Mouse (Mus musculus) megakaryocyte, embryonic 14.5 days (primary cell): ENCODE measurements around the gene Fam117a. TPM values are rescaled to one million over a fixed set of nuclear protein-coding genes. Genes with fewer than 3 reads are reported as not detected.

Experiments used
- H3K27me3 ChIP-seq: replicated peaks from 2 replicates; pipeline ENCODE3; 2012; ENCODE audit warnings: inconsistent platforms
- H3K36me3 ChIP-seq: replicated peaks from 2 replicates; pipeline ENCODE3; 2012; ENCODE audit warnings: low read length, inconsistent platforms, mixed read lengths
- H3K4me1 ChIP-seq: 2 replicates; pipeline ENCODE4 v1.6.1; 2012; ENCODE audit warnings: inconsistent platforms
- H3K4me3 ChIP-seq: replicated peaks from 2 replicates; pipeline ENCODE3; 2012; ENCODE audit warnings: moderate library complexity, mild to moderate bottlenecking, inconsistent platforms
- H3K9me3 ChIP-seq: 2 replicates; pipeline ENCODE4 v1.6.1; 2012; ENCODE audit warnings: inconsistent platforms
- FLI1 ChIP-seq: IDR thresholded peaks from 2 replicates; pipeline ENCODE4 v1.6.1; 2012; ENCODE audit warnings: low read length, inconsistent platforms, mixed read lengths
- GATA1 ChIP-seq: IDR thresholded peaks from 3 replicates; pipeline ENCODE4 v1.6.1; 2012; ENCODE audit warnings: mixed read lengths, low read length, inconsistent platforms, borderline replicate concordance
- polyA plus RNA-seq: library from polyadenylated mRNA; stranded (reverse); fragments of >175 nt; gene quantifications from 2 replicates; pipeline ENCODE4 v1.2.3, GENCODE M21; 2012; ENCODE audit warnings: low replicate concordance; ENCODE audit not compliant: insufficient read depth

Fam117a gene
- polyA plus RNA-seq, 1 experiment = 42.4 TPM

DNA sequence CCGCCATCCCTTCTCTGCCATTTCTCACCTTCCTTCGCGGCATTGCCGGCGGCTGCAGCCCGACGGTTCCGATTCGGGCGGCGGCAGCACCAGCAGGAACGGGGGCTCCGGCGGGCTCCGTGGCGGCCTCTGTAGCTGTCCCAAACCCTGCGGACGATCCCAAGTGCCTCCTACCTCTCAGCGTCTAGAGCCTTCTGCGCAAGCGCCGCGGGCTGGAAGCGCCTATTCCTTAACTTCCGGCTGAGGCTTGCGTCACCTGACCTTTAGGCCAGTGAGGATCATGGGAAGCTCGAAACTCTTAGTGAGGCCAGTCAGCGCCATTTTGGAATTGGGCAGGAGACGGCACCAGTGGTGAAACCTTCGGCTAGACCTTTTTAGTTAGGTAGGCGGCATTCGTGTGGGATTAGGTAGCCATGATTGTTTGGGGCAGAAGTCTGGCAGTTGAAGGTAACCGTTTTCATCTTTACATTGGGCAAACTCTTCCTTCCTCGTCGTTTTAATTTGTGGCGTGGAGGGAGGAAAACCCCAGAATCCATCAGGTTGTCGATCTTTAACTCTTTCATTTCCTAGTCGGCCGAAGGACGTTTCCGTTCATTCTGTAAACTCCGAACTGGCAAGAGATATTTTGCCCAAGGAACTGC lies 26.7 kb upstream of the Fam117a start, which contains the start of gene Kat7:
TSS of gene Kat7 (minus strand) at position 240 of the 641 bp plus-strand sequence.
- Histone ChIP-seq H3K27me3 (no peaks in the 10 kb centered on the region), H3K4me3 (peak within 1 kb of the TSS; percentile 100), H3K9me3 (no peaks in the 10 kb centered on the region), H3K4me1 (peaks cover 39% of the 10 kb centered on the region), H3K36me3 (peaks cover 22% of the 10 kb centered on the region)
- no peak for TF ChIP-seq FLI1
- TF ChIP-seq GATA1 = no peak

DNA sequence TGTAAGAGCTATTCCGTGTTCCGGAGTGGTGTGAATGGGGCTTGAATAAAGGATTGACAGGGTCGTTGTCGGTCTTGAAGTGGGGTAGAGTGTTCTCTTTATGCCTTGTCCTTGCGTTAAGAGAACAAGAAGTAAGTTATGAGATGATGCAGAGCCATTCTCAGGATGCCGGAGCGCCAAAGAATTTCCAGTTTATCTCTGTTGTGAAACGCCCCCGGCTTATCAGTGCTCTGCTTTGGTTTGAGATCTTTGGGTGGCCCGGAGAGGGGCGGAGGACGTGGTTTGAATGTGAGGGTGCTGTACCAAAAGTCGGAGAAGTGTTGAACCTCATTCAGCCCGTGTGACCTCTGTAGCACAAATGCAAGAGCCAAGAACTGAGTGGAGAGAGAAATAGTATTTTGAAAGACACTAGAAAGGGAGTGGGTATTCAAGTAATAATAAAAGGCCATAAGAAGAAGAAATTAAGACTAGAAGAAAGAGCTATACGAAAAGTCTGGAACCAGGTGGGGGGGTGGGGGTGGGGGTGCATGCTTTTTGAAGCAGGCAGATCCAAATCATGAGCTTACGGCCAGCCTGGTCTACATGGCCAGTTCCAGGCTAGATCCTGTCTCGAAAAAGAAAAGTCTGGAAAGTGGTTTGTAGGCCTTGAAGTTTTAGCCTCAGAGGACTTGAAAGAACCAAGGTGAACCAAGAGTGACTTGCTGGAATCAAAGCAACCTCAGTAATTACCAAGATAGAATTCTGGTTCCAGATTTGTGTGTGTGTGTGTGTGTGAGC lies 26.0 kb upstream of the Fam117a start:
- H3K27me3 ChIP-seq = no peaks in the 10 kb centered on the region

DNA sequence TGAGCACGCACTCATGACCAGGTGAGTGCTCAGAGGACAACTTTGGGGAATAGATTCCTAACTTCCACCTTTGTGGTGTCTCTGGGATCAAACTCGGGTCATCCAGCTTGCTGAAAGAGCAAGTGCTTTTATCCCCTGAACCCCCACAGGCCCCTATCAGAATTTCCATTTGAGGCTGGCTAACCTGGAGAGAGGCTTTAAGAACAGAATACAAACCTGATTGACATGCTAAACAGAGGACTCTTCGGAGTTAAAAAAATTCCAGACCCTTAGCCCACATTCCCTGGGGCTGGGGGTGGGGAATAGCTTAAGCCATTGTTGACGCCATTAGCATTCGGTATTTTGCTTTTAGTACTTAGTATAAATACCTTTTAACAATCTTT lies 25.4 kb upstream of the Fam117a start:
- Histone ChIP-seq H3K4me3 (peak overlapping the region; percentile 100), H3K4me1 (peaks cover 39% of the 10 kb centered on the region), H3K9me3 (no peaks in the 10 kb centered on the region), H3K36me3 (peaks cover 9% of the 10 kb centered on the region), H3K27me3 (no peaks in the 10 kb centered on the region)
- TF ChIP-seq FLI1 = no peak

More for the DNA sequence above, 26.0 kb upstream of the Fam117a start:
- no peaks in the 10 kb centered on the region for H3K9me3 ChIP-seq
- H3K4me1 ChIP-seq = peaks cover 42% of the 10 kb centered on the region
- H3K36me3 ChIP-seq = peaks cover 15% of the 10 kb centered on the region
- peak overlapping the region; percentile 100 for H3K4me3 ChIP-seq
- TF ChIP-seq GATA1 (no peak), FLI1 (no peak)

DNA sequence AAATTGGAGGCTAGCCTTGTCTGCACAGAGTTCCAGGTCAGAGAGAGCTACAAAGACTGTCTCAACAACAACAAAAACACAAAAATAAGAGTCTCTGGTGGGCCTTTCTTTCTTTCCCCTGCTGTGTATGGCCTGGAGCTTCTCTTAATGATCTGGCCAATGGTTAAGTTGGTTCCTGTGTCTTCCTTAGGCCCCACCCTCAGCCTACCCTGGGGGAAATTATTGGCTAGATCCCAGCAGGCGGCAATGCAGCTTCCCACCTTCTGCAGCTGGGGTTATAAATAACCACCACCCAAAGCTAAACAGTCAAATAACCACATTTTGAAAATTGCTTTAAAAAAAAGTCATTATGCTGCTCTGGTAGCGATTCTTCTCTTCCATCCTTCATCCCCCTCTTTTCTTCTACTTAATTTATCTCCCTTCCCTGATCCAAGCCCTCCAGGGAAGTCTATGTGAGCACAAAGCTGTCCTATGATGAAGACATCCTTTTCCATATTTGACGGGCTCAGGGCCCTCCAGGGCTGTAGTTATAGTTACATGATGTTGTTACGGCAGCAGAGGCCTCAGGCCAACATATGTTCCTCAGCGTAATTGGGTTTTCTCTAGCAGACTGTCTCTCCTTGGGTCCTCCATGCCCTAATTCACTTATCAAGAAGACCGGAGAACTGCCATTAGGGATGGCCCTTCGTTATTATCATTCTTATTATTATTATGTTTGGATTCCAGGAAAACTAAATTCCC lies 21.4 kb upstream of the Fam117a start:
- H3K4me1 ChIP-seq = peaks cover 43% of the 10 kb centered on the region
- H3K36me3 ChIP-seq = no peaks in the 10 kb centered on the region
- H3K27me3 ChIP-seq = no peaks in the 10 kb centered on the region
- no peaks in the 10 kb centered on the region for H3K9me3 ChIP-seq
- H3K4me3 ChIP-seq = no peak overlapping the region
- TF ChIP-seq GATA1 (no peak), FLI1 (no peak)

DNA sequence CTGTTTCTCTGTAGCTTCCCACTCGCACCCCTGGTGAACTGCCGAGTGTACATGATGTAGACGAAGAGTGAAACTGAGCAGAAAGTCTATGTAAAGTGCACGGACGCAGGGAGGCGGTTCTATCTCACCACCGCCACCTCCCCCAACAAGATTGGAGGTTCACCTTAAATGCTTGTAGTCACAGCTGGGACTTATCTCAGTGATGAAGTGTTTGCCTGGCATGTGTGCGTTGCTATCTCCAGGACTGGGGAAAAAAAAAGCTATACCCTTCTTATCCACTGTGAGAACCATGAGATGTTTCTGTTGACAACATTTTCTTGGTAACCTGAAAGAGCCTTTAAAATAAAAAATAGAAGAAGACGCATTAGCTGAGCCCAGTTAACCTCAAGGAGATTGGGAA lies 18.7 kb upstream of the Fam117a start:
- no peaks in the 10 kb centered on the region for H3K36me3 ChIP-seq
- no peaks in the 10 kb centered on the region for H3K9me3 ChIP-seq
- TF ChIP-seq FLI1 (no peak), GATA1 (no peak)
- peaks cover 37% of the 10 kb centered on the region for H3K4me1 ChIP-seq
- H3K4me3 ChIP-seq = no peak overlapping the region
- peaks cover 4% of the 10 kb centered on the region for H3K27me3 ChIP-seq

DNA sequence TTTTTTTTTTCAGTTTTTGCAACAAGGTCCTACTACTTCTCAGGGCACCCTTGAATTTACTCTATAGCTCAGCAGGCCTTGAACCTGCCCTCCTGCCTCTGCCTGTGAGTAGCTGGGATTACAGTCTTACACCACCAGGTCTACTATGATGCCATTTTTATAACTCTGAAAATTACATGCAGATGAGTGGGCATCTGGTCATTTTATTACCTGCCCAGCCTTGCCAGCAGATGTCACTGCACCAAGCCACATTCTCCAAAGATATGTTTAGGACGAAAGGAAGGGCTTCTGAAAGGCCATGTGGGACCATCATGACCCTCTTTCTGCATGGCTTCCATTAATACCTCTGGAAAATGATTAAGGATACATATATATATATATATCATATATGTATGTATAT lies 17.3 kb upstream of the Fam117a start:
- Histone ChIP-seq H3K9me3 (no peaks in the 10 kb centered on the region), H3K27me3 (peaks cover 8% of the 10 kb centered on the region), H3K36me3 (no peaks in the 10 kb centered on the region), H3K4me1 (peaks cover 36% of the 10 kb centered on the region), H3K4me3 (no peak overlapping the region)
- TF ChIP-seq GATA1 = no peak
- TF ChIP-seq FLI1 = no peak

DNA sequence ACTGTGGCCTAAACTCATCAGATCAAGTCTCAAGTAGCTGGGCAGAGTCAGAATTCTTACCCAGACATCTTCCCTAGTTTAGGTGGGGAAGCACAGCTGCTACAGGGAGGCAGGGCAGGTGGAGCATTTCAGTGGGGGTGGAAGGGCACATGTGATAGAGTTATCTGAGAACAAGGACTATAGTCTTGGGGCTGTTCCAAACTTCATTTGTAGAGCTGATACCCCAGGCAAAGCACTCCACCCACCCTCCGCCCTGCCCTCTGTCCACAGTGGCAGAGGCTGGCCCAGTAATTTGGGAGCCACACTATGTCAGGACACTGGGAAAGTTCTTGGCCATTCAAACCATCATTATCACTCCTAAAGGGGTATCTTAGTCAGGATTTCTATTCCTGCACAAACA lies 16.8 kb upstream of the Fam117a start:
- no peak overlapping the region for H3K4me3 ChIP-seq
- no peaks in the 10 kb centered on the region for H3K9me3 ChIP-seq
- H3K27me3 ChIP-seq = peaks cover 13% of the 10 kb centered on the region
- no peak for TF ChIP-seq GATA1
- peaks cover 35% of the 10 kb centered on the region for H3K4me1 ChIP-seq
- no peaks in the 10 kb centered on the region for H3K36me3 ChIP-seq

DNA sequence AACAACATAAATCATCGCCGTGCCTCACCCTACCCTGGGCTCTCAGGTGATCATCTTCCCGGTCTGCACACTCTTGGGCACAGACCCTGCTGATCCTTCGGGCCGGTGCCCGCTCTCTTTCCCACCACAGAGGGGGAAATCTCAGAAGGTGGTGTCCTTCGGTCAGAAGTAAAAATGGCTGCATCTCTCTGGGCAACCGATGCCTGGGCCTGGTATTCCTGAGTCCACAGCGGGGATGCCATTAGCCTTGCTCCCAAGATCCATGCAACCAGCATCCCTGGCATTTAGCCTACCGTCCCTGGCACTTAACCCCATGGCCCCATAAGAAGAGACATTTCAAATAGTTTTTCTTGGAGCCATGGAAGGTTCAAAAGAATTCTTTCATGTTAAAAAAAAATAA lies 12.6 kb upstream of the Fam117a start:
- TF ChIP-seq FLI1 = no peak
- no peak for TF ChIP-seq GATA1
- Histone ChIP-seq H3K4me3 (no peak overlapping the region), H3K36me3 (no peaks in the 10 kb centered on the region), H3K4me1 (peaks cover 35% of the 10 kb centered on the region), H3K9me3 (no peaks in the 10 kb centered on the region), H3K27me3 (peaks cover 21% of the 10 kb centered on the region)

DNA sequence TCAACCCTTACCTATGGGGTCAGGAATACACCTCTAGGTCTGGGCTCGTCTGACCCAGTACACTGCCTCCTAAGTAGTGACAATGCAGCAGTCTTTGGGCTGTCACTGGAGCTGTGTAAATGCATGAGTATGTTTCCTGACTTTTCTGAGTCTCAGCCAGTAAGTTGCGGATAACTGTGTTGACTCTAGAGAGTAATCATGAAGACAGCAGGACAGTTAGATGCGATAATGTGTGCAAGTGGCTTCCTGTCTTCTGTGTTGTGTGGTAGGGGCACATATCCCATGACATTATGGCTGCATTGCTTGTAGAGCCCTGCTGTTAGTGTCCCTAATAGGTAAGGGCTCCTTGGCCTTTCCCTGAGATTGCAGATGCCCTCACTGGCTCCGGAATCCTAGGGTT lies 11.0 kb upstream of the Fam117a start:
- no peaks in the 10 kb centered on the region for H3K9me3 ChIP-seq
- TF ChIP-seq FLI1 (no peak), GATA1 (no peak)
- H3K4me3 ChIP-seq = no peak overlapping the region
- H3K4me1 ChIP-seq = peaks cover 27% of the 10 kb centered on the region
- H3K36me3 ChIP-seq = no peaks in the 10 kb centered on the region
- peaks cover 21% of the 10 kb centered on the region for H3K27me3 ChIP-seq

DNA sequence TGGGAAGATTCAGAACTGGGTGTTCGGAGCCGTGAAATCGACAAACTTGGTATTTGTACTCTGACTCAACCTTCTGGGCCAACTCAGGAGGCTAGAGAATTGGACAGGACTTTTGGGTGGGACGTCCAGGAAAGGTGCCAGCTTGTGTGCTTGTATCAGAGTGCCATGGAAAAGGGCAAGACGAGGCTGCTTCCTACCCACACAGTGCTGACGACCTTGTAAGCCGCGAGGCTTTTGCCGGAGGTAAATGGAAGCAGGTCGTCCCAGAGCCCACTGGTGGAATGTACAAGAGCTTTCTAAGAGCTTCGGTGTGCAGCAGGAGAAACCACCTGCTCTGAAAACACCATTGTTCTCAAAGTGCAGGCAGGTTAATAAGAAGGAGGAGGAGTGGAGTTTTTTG lies 10.6 kb upstream of the Fam117a start:
- Histone ChIP-seq H3K4me3 (no peak overlapping the region), H3K27me3 (peaks cover 21% of the 10 kb centered on the region), H3K4me1 (peaks cover 27% of the 10 kb centered on the region), H3K36me3 (no peaks in the 10 kb centered on the region), H3K9me3 (no peaks in the 10 kb centered on the region)
- TF ChIP-seq GATA1 = no peak
- TF ChIP-seq FLI1 = no peak
